Mouse (Mus musculus) intestine, embryonic 15.5 days (tissue): ENCODE measurements around the gene Tmem163. TPM values are rescaled to one million over a fixed set of nuclear protein-coding genes. Genes with fewer than 3 reads are reported as not detected.

Source experiments
- ATAC-seq: fragments of 200-750 bp; cut with Nextera tagmentation; 2 replicates; pipeline ENCODE4 v1.8.0; 2017; ENCODE audit warnings: moderate TSS enrichment, moderate library complexity
- H3K27ac ChIP-seq: fragments of 300-500 bp; sonication (generic); 2 replicates; pipeline ENCODE4 v1.5.1; 2015; ENCODE audit warnings: mild to moderate bottlenecking, inconsistent platforms
- H3K27me3 ChIP-seq: fragments of 300-500 bp; sonication (generic); replicated peaks from 2 replicates; pipeline ENCODE4 v1.6.1; 2015; ENCODE audit warnings: inconsistent platforms
- H3K36me3 ChIP-seq: fragments of 300-500 bp; sonication (generic); 2 replicates; pipeline ENCODE4 v1.6.1; 2015; ENCODE audit warnings: inconsistent platforms
- H3K4me1 ChIP-seq: fragments of 300-500 bp; sonication (generic); replicated peaks from 2 replicates; pipeline ENCODE4 v1.6.1; 2015; ENCODE audit warnings: inconsistent platforms
- H3K4me2 ChIP-seq: fragments of 300-500 bp; sonication (generic); replicated peaks from 2 replicates; pipeline ENCODE4 v1.6.1; 2015; ENCODE audit warnings: mild to moderate bottlenecking, inconsistent platforms
- H3K4me3 ChIP-seq: fragments of 300-500 bp; sonication (generic); replicated peaks from 2 replicates; pipeline ENCODE4 v1.5.1; 2015; ENCODE audit warnings: inconsistent platforms
- H3K9ac ChIP-seq: fragments of 300-500 bp; sonication (generic); 2 replicates; pipeline ENCODE4 v1.6.1; 2015; ENCODE audit warnings: inconsistent platforms
- H3K9me3 ChIP-seq: fragments of 300-500 bp; sonication (generic); 2 replicates; pipeline ENCODE4 v1.6.1; 2016; ENCODE audit warnings: inconsistent platforms
- WGBS: fragments of 180-500 bp; shearing (Covaris S2); methylation state at CpG from one replicate; pipeline ENCODE4 v1.1.7; 2015; 5-methylcytosine and 5-hydroxymethylcytosine counted together
- polyA plus RNA-seq: library from polyadenylated mRNA; unstranded; fragments of >200 nt; fragmentation: Nextera tagmentation; extraction: Ambion mirVana; gene quantifications from 2 replicates; pipeline ENCODE4 v1.2.1, GENCODE M21; 2015

Gene Tmem163
- polyA plus RNA-seq, 1 experiment from 2014 or later = 0.85 TPM

DNA sequence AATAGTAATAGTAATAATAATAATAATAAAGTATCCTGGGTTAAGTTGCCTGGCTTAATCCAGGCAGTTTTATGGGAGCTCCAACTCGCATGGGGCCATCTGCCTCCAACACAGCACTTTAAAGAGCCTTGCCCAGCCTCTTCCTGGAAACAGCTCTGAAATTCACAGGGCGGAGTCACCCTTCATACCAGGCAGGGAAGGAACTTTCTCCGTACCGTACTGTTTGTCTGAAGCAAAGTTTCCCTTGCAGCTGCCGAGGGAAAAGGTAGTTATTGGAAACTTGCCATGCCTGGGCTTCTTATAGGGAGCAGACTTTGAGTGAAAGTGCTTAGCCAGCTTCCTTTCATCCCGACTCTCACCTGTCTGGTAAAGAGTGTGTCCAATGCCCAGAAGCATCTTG, 242.3 kb downstream of the Tmem163 start:
- WGBS = 45% methylated on average over 6 of the region's 6 CpGs
- ATAC-seq = 0 out of 2 replicates have a peak, but pooled peaks have one; percentile 42

More for the DNA sequence above, 242.3 kb downstream of the Tmem163 start:
- Histone ChIP-seq H3K4me1 (peaks cover 3% of the 10 kb centered on the region), H3K27ac (no peak overlapping the region), H3K4me3 (no peak overlapping the region), H3K27me3 (no peaks in the 10 kb centered on the region), H3K36me3 (no peaks in the 10 kb centered on the region), H3K4me2 (no peak overlapping the region), H3K9ac (no peak overlapping the region), H3K9me3 (no peaks in the 10 kb centered on the region)

Other genes with a start within 250 kb of the Tmem163 start
- gene Acmsd, start 49.9 kb upstream of the Tmem163 start, polyA plus RNA-seq = 0.15 and 0.28 TPM in 2 replicates
- 57.1 and 57.7 TPM in 2 replicates for gene Ccnt2, start 94.6 kb upstream of the Tmem163 start, polyA plus RNA-seq
- not detected in 2 replicates for gene Map3k19, start 175.5 kb upstream of the Tmem163 start, polyA plus RNA-seq
- 20.8 and 22.4 TPM in 2 replicates for gene Rab3gap1, start 189.2 kb upstream of the Tmem163 start, polyA plus RNA-seq